Mouse (Mus musculus) olfactory bulb, adult 2 months (tissue): ENCODE data around the gene Tmem238l.

ENCODE experiments used
- CTCF ChIP-seq: fragments of 200-500 bp; IDR thresholded peaks from 2 replicates; pipeline ENCODE4 v1.5.1; 2012; ENCODE audit warnings: low read depth, mild to moderate bottlenecking, low read length, moderate library complexity; ENCODE audit not compliant: insufficient read depth
- POLR2A ChIP-seq: fragments of 200-500 bp; IDR thresholded peaks from 2 replicates; pipeline ENCODE4 v1.6.1; 2012; ENCODE audit warnings: mild to moderate bottlenecking, low read depth, low read length, moderate library complexity; ENCODE audit not compliant: insufficient read depth

DNA sequence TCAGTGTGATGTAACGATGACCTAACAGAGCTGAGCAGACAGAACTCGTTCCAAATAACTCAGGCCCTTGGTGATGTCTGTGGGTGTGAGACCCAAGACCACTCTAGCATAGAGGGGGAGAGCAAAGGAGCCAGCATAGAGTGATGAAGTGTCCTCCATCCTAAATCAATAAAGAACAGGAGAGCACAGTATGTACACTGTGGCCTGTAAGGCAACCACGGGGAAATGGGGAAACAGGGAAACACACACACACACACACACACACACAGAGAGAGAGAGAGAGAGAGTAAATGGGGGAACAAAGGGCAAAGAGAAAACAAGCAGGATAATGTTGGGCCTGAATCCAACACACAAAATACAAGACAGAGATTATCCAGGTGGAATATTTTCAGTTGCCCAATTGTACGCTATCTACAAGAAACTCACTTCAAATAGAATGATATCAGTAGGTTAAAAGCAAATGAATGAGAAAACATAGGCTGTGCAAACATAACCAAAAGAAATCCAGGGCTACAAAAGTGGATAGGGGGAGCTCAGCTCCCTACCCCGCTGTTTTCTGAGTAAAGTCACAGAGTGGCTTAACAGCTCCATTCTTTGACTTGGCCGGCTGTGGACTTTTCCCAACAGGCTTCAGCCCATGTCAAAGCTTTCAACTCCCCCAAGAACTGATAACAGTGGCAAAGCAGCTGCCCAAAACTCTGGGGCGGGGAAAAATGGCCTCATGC lies 19.3 kb downstream of the Tmem238l start:
- TF ChIP-seq CTCF = no peak
- no peak for TF ChIP-seq POLR2A
